Mouse (Mus musculus) cerebellum, adult 11-12 months (tissue): ENCODE results near the gene Tarsl2.

Experiments
- DNase-seq: peaks from one replicate; pipeline ENCODE4 v3.0.0; 2022

The Tarsl2 gene

GRCm38 (mm10) chr7:65657490-65658120, 12.9 kb downstream of the Tarsl2 start:
- no peak for DNase-seq

GRCm38 (mm10) chr7:65663225-65663790, 18.6 kb downstream of the Tarsl2 start:
- DNase-seq, result no peak

- DNase-seq, result no peak
These were observed 19.2 kb downstream of the Tarsl2 start for GRCm38 (mm10) chr7:65663886-65664285.

GRCm38 (mm10) chr7:65667491-65667890, 22.8 kb downstream of the Tarsl2 start:
- no peak for DNase-seq

GRCm38 (mm10) chr7:65678050-65678449, 33.4 kb downstream of the Tarsl2 start:
- no peak for DNase-seq

- DNase-seq, result no peak
These were observed 34.4 kb downstream of the Tarsl2 start for GRCm38 (mm10) chr7:65678900-65679595.

GRCm38 (mm10) chr7:65681166-65681565, 36.5 kb downstream of the Tarsl2 start:
- DNase-seq, result no peak

GRCm38 (mm10) chr7:65684256-65684835, 39.6 kb downstream of the Tarsl2 start:
- no peak for DNase-seq

- DNase-seq, result no peak
These were observed 42.0 kb downstream of the Tarsl2 start for GRCm38 (mm10) chr7:65686664-65687063.

GRCm38 (mm10) chr7:65690869-65691268, 46.2 kb downstream of the Tarsl2 start, which contains the start of gene Tm2d3:
TSS of gene Tm2d3 (plus strand) at chr7:65691169.
- no peak for DNase-seq

GRCm38 (mm10) chr7:65691929-65692605, 47.4 kb downstream of the Tarsl2 start:
- DNase-seq, result no peak

- DNase-seq, result no peak
These were observed 48.2 kb downstream of the Tarsl2 start for GRCm38 (mm10) chr7:65692883-65693282.

- peak; percentile 88 for DNase-seq
These were observed 48.7 kb downstream of the Tarsl2 start for GRCm38 (mm10) chr7:65693301-65693821.

- no peak for DNase-seq
These were observed 51.8 kb downstream of the Tarsl2 start for GRCm38 (mm10) chr7:65696450-65696849.

GRCm38 (mm10) chr7:65702076-65702475, 57.4 kb downstream of the Tarsl2 start:
- no peak for DNase-seq

GRCm38 (mm10) chr7:65704818-65705242, 60.1 kb downstream of the Tarsl2 start:
- peak; percentile 52 for DNase-seq

GRCm38 (mm10) chr7:65708506-65708905, 63.8 kb downstream of the Tarsl2 start:
- DNase-seq, result no peak

GRCm38 (mm10) chr7:65710301-65710700, 65.6 kb downstream of the Tarsl2 start:
- DNase-seq, result no peak

GRCm38 (mm10) chr7:65713782-65714181, 69.1 kb downstream of the Tarsl2 start:
- DNase-seq, result no peak

- no peak for DNase-seq
These were observed 69.6 kb downstream of the Tarsl2 start for GRCm38 (mm10) chr7:65714304-65714703.

GRCm38 (mm10) chr7:65734024-65734423, 89.3 kb downstream of the Tarsl2 start:
- no peak for DNase-seq

- no peak for DNase-seq
These were observed 90.6 kb downstream of the Tarsl2 start for GRCm38 (mm10) chr7:65735261-65735660.
